Mouse (Mus musculus) liver, postnatal 0 days (tissue): ENCODE results near the gene Lamb1.

Experiments used
- CTCF ChIP-seq: sonication (generic); IDR thresholded peaks from 2 replicates; pipeline ENCODE4 v1.5.1; 2016; ENCODE audit warnings: antibody characterized with exemption, low read depth
- EP300 ChIP-seq: IDR thresholded peaks from 2 replicates; pipeline ENCODE4 v1.6.1; 2016; ENCODE audit warnings: antibody characterized with exemption, low read depth, mild to moderate bottlenecking

- TF ChIP-seq CTCF (no peak), EP300 (no peak)
These were observed 25.9 kb downstream of the Lamb1 start for GRCm38 (mm10) chr12:31290951-31291350.
